Mouse (Mus musculus) frontal cortex, adult (tissue): Measurements from ENCODE around the gene Nfxl1.
A peak's percentile ranks its signal among the peaks of the same experiment; 100 is the strongest.

Source experiments
- ATAC-seq: cut with Nextera tagmentation; 2 replicates; pipeline ENCODE4 v1.9.2; 2017; ENCODE audit warnings: mild to moderate bottlenecking, moderate library complexity, mixed read lengths; ENCODE audit not compliant: low TSS enrichment

Nfxl1 gene

DNA sequence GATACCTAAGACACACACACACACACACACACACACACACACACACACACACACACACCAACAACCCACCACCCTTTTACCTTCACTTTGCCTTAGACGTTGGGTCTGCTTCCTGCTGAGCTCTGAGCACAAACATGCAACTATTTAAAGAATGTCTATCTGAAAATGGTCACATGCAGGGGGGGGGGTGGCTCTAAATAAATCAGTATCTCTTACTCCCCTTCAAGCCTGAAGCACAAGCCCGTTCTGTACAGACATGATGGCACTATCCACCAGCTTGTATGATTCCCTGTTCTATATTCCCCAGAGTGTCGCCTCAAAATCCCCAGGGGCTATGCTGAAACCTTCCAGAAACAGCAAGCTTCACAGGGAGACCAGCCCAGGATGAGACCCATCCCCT lies 57.7 kb downstream of the Nfxl1 start:
- no peak for ATAC-seq

DNA sequence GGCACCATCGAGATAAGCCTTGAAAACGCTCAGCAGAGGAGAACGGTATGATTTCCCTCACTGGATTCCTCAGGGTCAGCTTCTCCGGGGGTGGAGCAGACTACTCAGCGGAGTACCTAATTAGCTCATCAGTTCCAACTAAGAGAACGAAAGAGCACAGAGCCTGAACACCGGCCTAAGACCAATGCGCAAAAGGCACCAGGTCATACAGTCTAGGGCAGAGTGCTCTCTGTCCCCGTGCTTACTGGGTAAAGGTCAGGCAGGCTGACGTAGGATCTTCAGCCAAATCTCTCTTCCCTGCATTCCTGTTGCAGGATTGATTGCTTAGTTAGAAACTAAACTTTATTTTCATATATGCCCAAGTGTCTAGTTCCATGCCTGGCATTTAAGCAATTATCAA lies 61.2 kb downstream of the Nfxl1 start:
- ATAC-seq: no peak

DNA sequence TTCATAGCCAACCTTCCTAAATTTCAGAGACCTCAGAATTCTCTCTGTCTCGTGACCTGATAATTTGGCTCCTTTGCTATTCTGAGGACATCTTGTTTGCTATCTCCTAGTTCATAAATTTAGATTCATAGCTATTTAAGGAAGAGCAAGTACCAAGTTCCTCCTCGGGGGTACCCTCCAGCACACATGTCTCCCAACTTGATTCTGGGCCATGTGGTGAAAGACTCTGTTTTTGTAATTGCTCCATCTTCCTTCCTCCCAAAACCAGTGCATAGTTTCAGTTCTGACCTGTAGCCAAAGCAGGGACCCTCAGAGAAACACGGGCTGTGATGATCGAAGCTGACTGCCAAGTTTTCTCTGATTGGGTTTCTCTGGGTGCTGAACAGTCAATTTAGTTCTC lies 62.7 kb downstream of the Nfxl1 start:
- ATAC-seq: no peak

DNA sequence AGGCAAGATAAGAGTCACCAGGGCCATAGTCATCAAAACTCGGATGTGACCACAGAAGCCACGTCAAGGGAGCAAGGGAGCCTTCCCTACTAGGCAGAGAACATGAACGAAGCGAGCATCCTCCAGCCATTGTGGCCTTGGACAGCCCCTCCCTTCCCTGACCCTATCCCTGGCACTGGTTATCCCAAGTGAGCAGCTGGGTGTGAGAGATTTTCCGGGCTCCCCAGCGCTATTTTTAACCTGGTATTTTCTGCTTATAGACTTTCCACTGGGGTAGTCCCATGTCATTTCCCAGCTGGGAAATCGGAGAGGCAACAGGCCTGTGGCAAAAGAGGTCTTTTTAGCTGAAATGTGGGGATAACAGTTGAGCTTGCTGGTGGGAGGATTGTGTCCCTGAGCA lies 65.6 kb downstream of the Nfxl1 start:
- no peak for ATAC-seq

DNA sequence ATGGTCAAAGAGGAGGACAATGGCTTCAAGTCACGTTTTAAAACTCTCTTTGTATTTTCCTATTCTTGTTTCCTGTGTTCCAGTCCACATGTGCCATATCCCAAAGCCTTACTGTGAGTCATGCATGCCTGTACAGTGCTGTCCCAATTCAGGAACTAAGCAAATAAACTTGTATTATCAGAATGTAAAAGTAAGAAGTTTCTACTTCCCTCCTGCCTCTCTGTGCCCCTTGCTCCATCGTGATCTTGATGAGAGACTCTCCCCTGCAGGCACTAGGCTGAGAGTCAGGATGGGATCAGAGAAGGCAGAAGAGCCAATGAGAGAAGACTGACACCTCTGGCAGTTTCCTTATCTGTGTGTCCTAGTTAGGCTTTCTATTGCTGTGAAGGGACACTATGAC lies 68.3 kb downstream of the Nfxl1 start:
- no peak for ATAC-seq

DNA sequence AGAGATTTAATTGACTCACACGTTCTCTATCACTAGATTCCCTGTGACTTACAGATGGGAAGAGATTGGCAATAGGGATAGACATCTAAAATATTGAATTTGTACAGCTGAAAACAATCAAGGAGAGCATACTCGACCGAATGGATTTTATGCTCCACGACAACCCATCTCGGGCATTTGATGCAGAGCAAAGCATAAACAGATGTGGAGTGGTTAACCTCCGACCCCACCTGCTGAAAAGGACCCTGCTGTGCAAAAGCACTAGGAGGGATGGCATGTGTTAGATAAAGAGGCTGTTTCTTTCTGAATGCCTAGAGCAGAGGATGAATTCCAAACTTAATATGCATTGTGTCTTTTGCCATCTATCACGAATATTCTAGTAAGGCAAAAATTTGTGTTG lies 79.0 kb downstream of the Nfxl1 start:
- no peak for ATAC-seq

DNA sequence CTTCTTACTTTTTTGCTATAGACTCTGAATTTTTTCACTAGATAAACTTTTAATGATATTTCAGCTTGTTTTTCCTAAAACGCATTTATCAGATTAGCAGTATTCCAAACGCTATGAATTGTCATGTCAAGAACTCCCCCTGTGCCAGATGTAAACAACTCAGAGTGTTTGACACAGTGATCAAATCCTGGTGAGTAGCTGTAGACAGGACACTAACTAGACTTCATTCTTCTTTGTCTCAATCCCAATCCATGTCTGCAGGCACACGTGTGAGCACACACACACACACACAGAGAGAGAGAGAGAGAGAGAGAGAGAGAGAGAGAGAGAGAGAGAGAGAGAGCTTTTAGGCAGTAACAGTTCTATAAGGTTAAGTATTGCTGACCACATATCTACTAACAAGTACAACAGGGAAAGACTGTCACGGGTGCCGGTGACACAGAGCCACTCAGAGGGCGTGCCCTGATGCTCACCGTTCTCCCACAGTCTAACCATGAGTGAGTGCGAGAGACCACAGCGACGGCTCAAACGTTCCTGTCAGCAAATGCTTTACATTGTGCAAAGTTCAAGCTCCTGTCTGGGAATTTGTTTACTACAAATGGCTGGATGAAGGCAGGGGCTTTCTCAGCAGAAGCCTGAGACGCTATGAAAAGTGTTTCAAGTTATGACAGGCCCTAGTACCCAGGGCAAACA lies 87.0 kb downstream of the Nfxl1 start:
- no peak for ATAC-seq

DNA sequence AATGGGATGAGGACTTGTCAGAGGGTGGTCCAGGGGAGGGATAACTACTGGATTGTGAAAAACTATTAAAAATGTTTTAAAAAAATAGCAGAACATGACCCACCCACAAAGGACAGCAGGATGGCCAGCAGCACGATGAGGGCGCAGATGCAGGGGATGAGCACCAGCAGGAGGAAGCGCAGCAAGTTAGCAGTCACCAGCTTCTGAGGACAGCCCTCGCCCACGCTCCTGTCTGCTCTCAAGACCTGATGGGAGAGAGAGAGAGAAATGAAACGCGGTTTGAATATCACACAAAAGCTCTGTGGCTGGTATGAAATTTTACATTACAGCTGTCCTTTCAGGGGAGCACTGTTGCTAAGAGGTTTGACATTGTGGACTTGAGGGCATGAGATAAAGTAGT lies 87.7 kb downstream of the Nfxl1 start:
- peak; percentile 80 for ATAC-seq

DNA sequence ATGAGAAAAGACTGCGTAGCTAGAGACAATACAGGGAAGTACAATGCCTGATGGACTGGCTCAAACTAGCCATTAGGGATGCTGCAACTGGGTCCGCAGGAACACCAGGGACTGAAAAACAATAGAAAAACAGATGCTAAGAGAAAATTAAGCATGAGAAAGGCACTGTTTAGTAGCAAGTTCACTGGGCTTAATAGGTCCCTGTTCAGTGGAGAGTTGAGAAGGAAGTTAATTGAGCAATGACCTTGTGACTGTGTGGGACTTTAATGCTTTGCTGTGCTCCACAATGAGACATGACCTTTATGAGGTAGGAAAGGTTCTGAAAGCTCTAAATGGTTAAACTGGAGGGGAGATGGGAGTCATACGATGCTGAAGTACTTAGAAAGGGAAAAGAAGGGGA lies 94.6 kb downstream of the Nfxl1 start:
- no peak for ATAC-seq
